Mouse (Mus musculus) ES-Bruce4 (cell line): ENCODE data around the gene Timd2. TPM values are rescaled to one million over a fixed set of nuclear protein-coding genes. Genes with fewer than 3 reads are reported as not detected.
"Not testable (repeated sequence)": the region's sequence is repeated elsewhere in the genome, so short reads cannot be mapped to it uniquely, and the experiment has no call there.

ENCODE experiments used
- H3K27ac ChIP-seq: 2 replicates; pipeline ENCODE4 v1.5.1; 2012; ENCODE audit warnings: low read length, inconsistent platforms; ENCODE audit not compliant: insufficient read depth
- H3K27me3 ChIP-seq: 2 replicates; pipeline ENCODE4 v1.6.1; 2012; ENCODE audit warnings: mild to moderate bottlenecking, low read length, inconsistent platforms; ENCODE audit not compliant: control insufficient read depth, poor library complexity, insufficient read depth, severe bottlenecking
- H3K36me3 ChIP-seq: 2 replicates; pipeline ENCODE4 v1.6.1; 2012; ENCODE audit warnings: inconsistent platforms, mild to moderate bottlenecking, low read length, moderate library complexity; ENCODE audit not compliant: control insufficient read depth, poor library complexity, insufficient read depth, severe bottlenecking
- H3K4me1 ChIP-seq: one replicate; pipeline ENCODE4 v1.8.1; 2011; ENCODE audit warnings: low read length; ENCODE audit not compliant: control insufficient read depth, insufficient read depth
- H3K4me3 ChIP-seq: 2 replicates; pipeline ENCODE4 v1.5.1; 2011; ENCODE audit warnings: low read depth, mild to moderate bottlenecking, low read length
- H3K9ac ChIP-seq: 2 replicates; pipeline ENCODE4 v1.6.1; 2012; ENCODE audit warnings: low read depth, mild to moderate bottlenecking, inconsistent platforms; ENCODE audit not compliant: poor library complexity, severe bottlenecking
- H3K9me3 ChIP-seq: replicated peaks from 2 replicates; pipeline ENCODE4 v1.6.1; 2012; ENCODE audit warnings: mild to moderate bottlenecking, low read length, inconsistent platforms; ENCODE audit not compliant: control insufficient read depth, poor library complexity, insufficient read depth, severe bottlenecking
- CTCF ChIP-seq: IDR thresholded peaks from one replicate; pipeline ENCODE4 v1.8.1; 2011; ENCODE audit warnings: low read depth, low read length
- EP300 ChIP-seq: IDR thresholded peaks from 2 replicates; pipeline ENCODE4 v1.6.1; 2011; ENCODE audit warnings: low read depth, low read length; ENCODE audit not compliant: insufficient read depth
- POLR2A ChIP-seq: IDR thresholded peaks from one replicate; pipeline ENCODE4 v1.8.1; 2011; ENCODE audit warnings: low read length; ENCODE audit not compliant: insufficient read depth
- polyA plus RNA-seq: library from polyadenylated mRNA; stranded (reverse); fragments of >200 nt; gene quantifications from 2 replicates; pipeline ENCODE4 v1.2.4, GENCODE M21; 2011; ENCODE audit warnings: low read depth; ENCODE audit not compliant: missing spikeins, insufficient read depth, insufficient read length

Gene Timd2
- polyA plus RNA-seq = not detected in 2 replicates

DNA sequence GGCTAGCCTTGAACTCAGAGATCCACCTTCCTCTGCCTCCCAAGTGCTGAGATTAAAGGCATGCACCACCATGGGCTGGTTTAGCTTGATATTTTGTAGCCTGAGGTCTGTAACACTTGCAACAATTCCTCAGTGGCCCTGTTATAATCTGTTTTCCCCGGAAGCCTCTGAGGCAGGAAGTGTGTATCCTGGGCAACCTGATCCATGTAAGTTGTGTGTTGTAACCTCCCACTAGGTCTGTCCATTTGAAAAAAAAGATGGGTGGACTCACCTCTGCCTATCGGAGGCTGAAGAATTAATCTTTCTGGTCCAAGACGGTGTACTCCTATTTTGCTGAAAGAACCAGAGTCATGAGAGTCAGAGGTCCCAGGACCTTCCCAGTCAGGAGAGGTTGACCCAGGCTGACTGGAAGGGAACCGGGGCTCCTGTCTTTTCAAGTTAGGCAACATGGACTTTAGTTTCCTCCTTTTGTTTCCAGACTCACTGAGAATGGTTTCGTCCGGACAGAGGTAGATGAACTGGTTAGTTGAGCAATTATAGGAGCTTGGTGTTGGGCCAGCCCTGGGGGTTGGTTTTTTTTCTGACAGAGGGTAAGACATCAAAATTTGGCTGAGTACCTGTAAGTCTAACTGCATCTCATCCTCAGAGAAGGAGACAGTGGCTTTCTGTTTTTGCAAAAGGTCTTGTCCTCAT lies at the start of gene Timd2:
Timd2 (minus strand) TSS at position 398 of the 693 bp plus-strand sequence.
- no peak for TF ChIP-seq POLR2A
- no peak for TF ChIP-seq CTCF
- TF ChIP-seq EP300 = no peak
- Histone ChIP-seq H3K4me1 (no peaks in the 10 kb centered on the region), H3K27me3 (no peaks in the 10 kb centered on the region), H3K27ac (no peak within 1 kb of the TSS), H3K36me3 (no peaks in the 10 kb centered on the region), H3K9ac (no peak within 1 kb of the TSS), H3K4me3 (no peak within 1 kb of the TSS), H3K9me3 (no peaks in the 10 kb centered on the region)

- H3K9me3 ChIP-seq = not testable (repeated sequence)
Measured at GRCm38 (mm10) chr11:46755714-46756113, 48.9 kb upstream of the Timd2 start.

GRCm38 (mm10) chr11:46754669-46755068 lies 47.8 kb upstream of the Timd2 start:
- Histone ChIP-seq H3K27ac (no peak overlapping the region), H3K9me3 (no peaks in the 10 kb centered on the region), H3K9ac (no peak overlapping the region), H3K36me3 (no peaks in the 10 kb centered on the region), H3K4me3 (no peak overlapping the region), H3K4me1 (no peaks in the 10 kb centered on the region), H3K27me3 (no peaks in the 10 kb centered on the region)
- TF ChIP-seq POLR2A (no peak), EP300 (no peak), CTCF (no peak)

More at GRCm38 (mm10) chr11:46755714-46756113, 48.9 kb upstream of the Timd2 start:
- H3K27ac ChIP-seq, H3K27me3 ChIP-seq, H3K4me1 ChIP-seq, H3K4me3 ChIP-seq, H3K9ac ChIP-seq, H3K36me3 ChIP-seq: not testable (repeated sequence)

- Histone ChIP-seq H3K4me1 (no peaks in the 10 kb centered on the region), H3K27me3 (no peaks in the 10 kb centered on the region), H3K9ac (no peak overlapping the region), H3K4me3 (no peak overlapping the region), H3K27ac (no peak overlapping the region), H3K36me3 (no peaks in the 10 kb centered on the region), H3K9me3 (no peaks in the 10 kb centered on the region)
- TF ChIP-seq EP300 = no peak
- no peak for TF ChIP-seq CTCF
- TF ChIP-seq POLR2A = no peak
Measured at GRCm38 (mm10) chr11:46753662-46754061, 46.8 kb upstream of the Timd2 start.

DNA sequence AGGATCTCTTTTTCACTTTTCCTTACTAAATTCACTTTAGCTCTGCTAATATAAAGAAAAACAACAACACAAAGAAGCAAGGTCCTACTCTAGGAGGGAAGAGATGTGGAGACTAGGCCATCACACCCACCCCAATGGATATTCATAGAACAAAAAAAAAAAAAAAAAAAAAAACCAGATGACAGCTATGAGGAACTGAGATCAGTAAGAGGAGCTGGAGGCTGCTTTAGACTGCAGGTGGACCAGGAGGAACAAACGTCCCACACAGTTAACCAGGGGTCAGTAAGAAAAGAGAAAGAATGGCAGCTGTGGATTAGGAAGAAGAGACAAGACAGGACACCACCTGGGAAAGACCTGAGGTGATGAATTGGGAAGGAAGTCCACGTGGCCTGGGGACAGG lies 41.1 kb upstream of the Timd2 start:
- TF ChIP-seq CTCF (no peak), POLR2A (no peak), EP300 (no peak)
- Histone ChIP-seq H3K4me1 (no peaks in the 10 kb centered on the region), H3K36me3 (no peaks in the 10 kb centered on the region), H3K9ac (no peak overlapping the region), H3K4me3 (no peak overlapping the region), H3K9me3 (no peaks in the 10 kb centered on the region), H3K27ac (no peak overlapping the region), H3K27me3 (no peaks in the 10 kb centered on the region)

DNA sequence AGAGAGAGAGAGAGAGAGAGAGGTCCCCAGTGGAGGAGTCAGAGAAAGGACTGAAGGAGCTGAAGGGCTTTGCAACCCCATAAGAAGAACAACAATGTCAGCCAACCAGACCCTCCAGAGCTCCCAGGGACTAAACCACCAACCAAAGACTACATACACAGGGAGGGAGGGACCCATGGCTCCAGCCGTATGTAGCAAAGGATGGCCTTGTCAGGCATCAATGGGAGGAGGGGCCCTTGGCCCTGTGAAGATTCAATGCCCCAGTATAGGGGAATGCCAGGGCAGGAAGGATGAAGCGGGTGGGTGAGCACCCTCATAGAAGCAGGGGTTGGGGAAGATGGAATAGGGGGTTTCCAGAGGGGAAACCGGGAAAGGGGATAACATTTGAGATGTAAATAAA lies 34.9 kb upstream of the Timd2 start:
- H3K27ac ChIP-seq = no peak overlapping the region
- H3K36me3 ChIP-seq = no peaks in the 10 kb centered on the region
- no peak overlapping the region for H3K9ac ChIP-seq
- TF ChIP-seq CTCF = no peak
- TF ChIP-seq EP300 = no peak
- no peak for TF ChIP-seq POLR2A
- no peaks in the 10 kb centered on the region for H3K9me3 ChIP-seq
- no peaks in the 10 kb centered on the region for H3K4me1 ChIP-seq
- no peak overlapping the region for H3K4me3 ChIP-seq
- no peaks in the 10 kb centered on the region for H3K27me3 ChIP-seq
